Mouse (Mus musculus): Measurements from ENCODE around the gene Slc25a10. TPM values are rescaled to one million over a fixed set of nuclear protein-coding genes. Genes with fewer than 3 reads are reported as not detected.

Slc25a10 gene
- 127 TPM for polyA plus RNA-seq (2014; fragmentation: Illumina TruSeq; extraction: RNeasy Lipid Tissue Mini Kit (QIAGEN cat#74804); ENCODE audit: low read depth, low replicate concordance)

GRCm38 (mm10) chr11:120491317-120492023 lies at the start of gene Slc25a10:
Slc25a10 (plus strand) TSS chr11:120491840.

GRCm38 (mm10) chr11:120442344-120442743 lies 49.3 kb upstream of the Slc25a10 start, which contains the start of gene Tspan10:
Tspan10 (plus strand) TSS chr11:120442644.

GRCm38 (mm10) chr11:120453306-120453705 lies 38.3 kb upstream of the Slc25a10 start, which contains the start of gene Pde6g:
Pde6g (minus strand) TSS chr11:120453500.

GRCm38 (mm10) chr11:120457772-120458751 lies 33.6 kb upstream of the Slc25a10 start, which contains the start of the genes Oxld1 and Ccdc137:
Oxld1 (minus strand) TSS chr11:120458068.
Ccdc137 (plus strand) TSS chr11:120458115.

GRCm38 (mm10) chr11:120467051-120467735 lies 24.4 kb upstream of the Slc25a10 start, which contains the start of gene Arl16:
Arl16 (minus strand) TSS chr11:120467607.

GRCm38 (mm10) chr11:120484265-120484981 lies 7.2 kb upstream of the Slc25a10 start, which contains the start of gene Mrpl12:
Mrpl12 (plus strand) TSS chr11:120484613.

GRCm38 (mm10) chr11:120530085-120530964 lies 38.7 kb downstream of the Slc25a10 start, which contains the start of gene Gcgr:
Gcgr (plus strand) TSS chr11:120530699.

Other genes with a start within 250 kb of the Slc25a10 start
- gene Actg1, start 143.3 kb upstream of the Slc25a10 start, polyA plus RNA-seq (2014; fragmentation: Illumina TruSeq; extraction: RNeasy Lipid Tissue Mini Kit (QIAGEN cat#74804); ENCODE audit: low read depth, low replicate concordance) = 1,201 TPM
- gene Fscn2, start 130.3 kb upstream of the Slc25a10 start, polyA plus RNA-seq (2014; fragmentation: Illumina TruSeq; extraction: RNeasy Lipid Tissue Mini Kit (QIAGEN cat#74804); ENCODE audit: low read depth, low replicate concordance) = 0.92 TPM
- gene Faap100, start 113.1 kb upstream of the Slc25a10 start, polyA plus RNA-seq (2014; fragmentation: Illumina TruSeq; extraction: RNeasy Lipid Tissue Mini Kit (QIAGEN cat#74804); ENCODE audit: low read depth, low replicate concordance) = 9.8 TPM
- 50.3 TPM for gene Nploc4, start 54.1 kb upstream of the Slc25a10 start, polyA plus RNA-seq (2014; fragmentation: Illumina TruSeq; extraction: RNeasy Lipid Tissue Mini Kit (QIAGEN cat#74804); ENCODE audit: low read depth, low replicate concordance)
- not detected for gene Tspan10, start 49.2 kb upstream of the Slc25a10 start, polyA plus RNA-seq (2014; fragmentation: Illumina TruSeq; extraction: RNeasy Lipid Tissue Mini Kit (QIAGEN cat#74804); ENCODE audit: low read depth, low replicate concordance)
- 0.65 TPM for gene Pde6g, start 38.3 kb upstream of the Slc25a10 start, polyA plus RNA-seq (2014; fragmentation: Illumina TruSeq; extraction: RNeasy Lipid Tissue Mini Kit (QIAGEN cat#74804); ENCODE audit: low read depth, low replicate concordance)
- 20.5 TPM for gene Oxld1, start 33.8 kb upstream of the Slc25a10 start, polyA plus RNA-seq (2014; fragmentation: Illumina TruSeq; extraction: RNeasy Lipid Tissue Mini Kit (QIAGEN cat#74804); ENCODE audit: low read depth, low replicate concordance)
- gene Ccdc137, start 33.7 kb upstream of the Slc25a10 start, polyA plus RNA-seq (2014; fragmentation: Illumina TruSeq; extraction: RNeasy Lipid Tissue Mini Kit (QIAGEN cat#74804); ENCODE audit: low read depth, low replicate concordance) = 18.3 TPM
- 23.1 TPM for gene Arl16, start 24.2 kb upstream of the Slc25a10 start, polyA plus RNA-seq (2014; fragmentation: Illumina TruSeq; extraction: RNeasy Lipid Tissue Mini Kit (QIAGEN cat#74804); ENCODE audit: low read depth, low replicate concordance)
- 58.6 TPM for gene Mrpl12, start 7.2 kb upstream of the Slc25a10 start, polyA plus RNA-seq (2014; fragmentation: Illumina TruSeq; extraction: RNeasy Lipid Tissue Mini Kit (QIAGEN cat#74804); ENCODE audit: low read depth, low replicate concordance)
- gene Gcgr, start 38.9 kb downstream of the Slc25a10 start, polyA plus RNA-seq (2014; fragmentation: Illumina TruSeq; extraction: RNeasy Lipid Tissue Mini Kit (QIAGEN cat#74804); ENCODE audit: low read depth, low replicate concordance) = 0.86 TPM
- 110 TPM for gene Mcrip1, start 57.9 kb downstream of the Slc25a10 start, polyA plus RNA-seq (2014; fragmentation: Illumina TruSeq; extraction: RNeasy Lipid Tissue Mini Kit (QIAGEN cat#74804); ENCODE audit: low read depth, low replicate concordance)
- not detected for gene Ppp1r27, start 59.3 kb downstream of the Slc25a10 start, polyA plus RNA-seq (2014; fragmentation: Illumina TruSeq; extraction: RNeasy Lipid Tissue Mini Kit (QIAGEN cat#74804); ENCODE audit: low read depth, low replicate concordance)
- 519 TPM for gene P4hb, start 81.4 kb downstream of the Slc25a10 start, polyA plus RNA-seq (2014; fragmentation: Illumina TruSeq; extraction: RNeasy Lipid Tissue Mini Kit (QIAGEN cat#74804); ENCODE audit: low read depth, low replicate concordance)
- gene Arhgdia, start 89.8 kb downstream of the Slc25a10 start, polyA plus RNA-seq (2014; fragmentation: Illumina TruSeq; extraction: RNeasy Lipid Tissue Mini Kit (QIAGEN cat#74804); ENCODE audit: low read depth, low replicate concordance) = 356 TPM
- gene Alyref, start 106.5 kb downstream of the Slc25a10 start, polyA plus RNA-seq (2014; fragmentation: Illumina TruSeq; extraction: RNeasy Lipid Tissue Mini Kit (QIAGEN cat#74804); ENCODE audit: low read depth, low replicate concordance) = 39.4 TPM
- 47.3 TPM for gene Anapc11, start 106.6 kb downstream of the Slc25a10 start, polyA plus RNA-seq (2014; fragmentation: Illumina TruSeq; extraction: RNeasy Lipid Tissue Mini Kit (QIAGEN cat#74804); ENCODE audit: low read depth, low replicate concordance)
- not detected for gene Npb, start 116.6 kb downstream of the Slc25a10 start, polyA plus RNA-seq (2014; fragmentation: Illumina TruSeq; extraction: RNeasy Lipid Tissue Mini Kit (QIAGEN cat#74804); ENCODE audit: low read depth, low replicate concordance)
- 83.9 TPM for gene Pcyt2, start 126.1 kb downstream of the Slc25a10 start, polyA plus RNA-seq (2014; fragmentation: Illumina TruSeq; extraction: RNeasy Lipid Tissue Mini Kit (QIAGEN cat#74804); ENCODE audit: low read depth, low replicate concordance)
- 40.4 TPM for gene Sirt7, start 133.4 kb downstream of the Slc25a10 start, polyA plus RNA-seq (2014; fragmentation: Illumina TruSeq; extraction: RNeasy Lipid Tissue Mini Kit (QIAGEN cat#74804); ENCODE audit: low read depth, low replicate concordance)
- 66.7 TPM for gene Mafg, start 141.8 kb downstream of the Slc25a10 start, polyA plus RNA-seq (2014; fragmentation: Illumina TruSeq; extraction: RNeasy Lipid Tissue Mini Kit (QIAGEN cat#74804); ENCODE audit: low read depth, low replicate concordance)
- gene Pycr1, start 151.9 kb downstream of the Slc25a10 start, polyA plus RNA-seq (2014; fragmentation: Illumina TruSeq; extraction: RNeasy Lipid Tissue Mini Kit (QIAGEN cat#74804); ENCODE audit: low read depth, low replicate concordance) = 4.0 TPM
- gene Myadml2, start 156.3 kb downstream of the Slc25a10 start, polyA plus RNA-seq (2014; fragmentation: Illumina TruSeq; extraction: RNeasy Lipid Tissue Mini Kit (QIAGEN cat#74804); ENCODE audit: low read depth, low replicate concordance) = not detected
- 4.7 TPM for gene Notum, start 169.3 kb downstream of the Slc25a10 start, polyA plus RNA-seq (2014; fragmentation: Illumina TruSeq; extraction: RNeasy Lipid Tissue Mini Kit (QIAGEN cat#74804); ENCODE audit: low read depth, low replicate concordance)
- 76.1 TPM for gene Aspscr1, start 181.1 kb downstream of the Slc25a10 start, polyA plus RNA-seq (2014; fragmentation: Illumina TruSeq; extraction: RNeasy Lipid Tissue Mini Kit (QIAGEN cat#74804); ENCODE audit: low read depth, low replicate concordance)
- gene Cenpx, start 221.9 kb downstream of the Slc25a10 start, polyA plus RNA-seq (2014; fragmentation: Illumina TruSeq; extraction: RNeasy Lipid Tissue Mini Kit (QIAGEN cat#74804); ENCODE audit: low read depth, low replicate concordance) = 91.5 TPM
- gene Lrrc45, start 222.1 kb downstream of the Slc25a10 start, polyA plus RNA-seq (2014; fragmentation: Illumina TruSeq; extraction: RNeasy Lipid Tissue Mini Kit (QIAGEN cat#74804); ENCODE audit: low read depth, low replicate concordance) = 40.3 TPM
- gene Rac3, start 229.6 kb downstream of the Slc25a10 start, polyA plus RNA-seq (2014; fragmentation: Illumina TruSeq; extraction: RNeasy Lipid Tissue Mini Kit (QIAGEN cat#74804); ENCODE audit: low read depth, low replicate concordance) = 11.5 TPM
- 102 TPM for gene Dcxr, start 235.4 kb downstream of the Slc25a10 start, polyA plus RNA-seq (2014; fragmentation: Illumina TruSeq; extraction: RNeasy Lipid Tissue Mini Kit (QIAGEN cat#74804); ENCODE audit: low read depth, low replicate concordance)
- 65.7 TPM for gene Cbr2, start 240.3 kb downstream of the Slc25a10 start, polyA plus RNA-seq (2014; fragmentation: Illumina TruSeq; extraction: RNeasy Lipid Tissue Mini Kit (QIAGEN cat#74804); ENCODE audit: low read depth, low replicate concordance)